Mouse (Mus musculus): ENCODE results near the gene Stxbp1.

Gene Stxbp1

GRCm38 (mm10) chr2:32787176-32787575 lies 59.9 kb downstream of the Stxbp1 start:
- peak in 1 of 2 experiments; percentile 55 for DNase-seq

- peak; percentile 32 to 53 for DNase-seq
Observed at GRCm38 (mm10) chr2:32784048-32784681, 62.9 kb downstream of the Stxbp1 start, which contains the start of gene Cfap157. Cfap157 (minus strand) TSS chr2:32784428.

GRCm38 (mm10) chr2:32781710-32782109 lies 65.3 kb downstream of the Stxbp1 start:
- DNase-seq, result no peak

GRCm38 (mm10) chr2:32779714-32780113 lies 67.3 kb downstream of the Stxbp1 start:
- DNase-seq, result no peak

GRCm38 (mm10) chr2:32779131-32779530 lies 67.9 kb downstream of the Stxbp1 start:
- DNase-seq, result peak; percentile 73 to 74

- DNase-seq, result no peak
Observed at GRCm38 (mm10) chr2:32778081-32778480, 69.0 kb downstream of the Stxbp1 start.

GRCm38 (mm10) chr2:32776192-32776591 lies 70.9 kb downstream of the Stxbp1 start:
- DNase-seq, result peak in 1 of 2 experiments; percentile 46

- DNase-seq, result peak; percentile 99
Observed at GRCm38 (mm10) chr2:32775359-32776074, 71.5 kb downstream of the Stxbp1 start, which contains the start of the genes Ttc16 and Ptrh1. Ttc16 (minus strand) TSS chr2:32775633. Ptrh1 (plus strand) TSS chr2:32775786.

GRCm38 (mm10) chr2:32772626-32773279 lies 74.3 kb downstream of the Stxbp1 start:
- DNase-seq, result no peak

GRCm38 (mm10) chr2:32771886-32772285 lies 75.2 kb downstream of the Stxbp1 start:
- peak; percentile 56 to 72 for DNase-seq

GRCm38 (mm10) chr2:32769327-32770085 lies 77.5 kb downstream of the Stxbp1 start:
- no peak for DNase-seq

GRCm38 (mm10) chr2:32768661-32769285 lies 78.3 kb downstream of the Stxbp1 start:
- peak; percentile 69 to 81 for DNase-seq

- peak; percentile 40 to 63 for DNase-seq
Observed at GRCm38 (mm10) chr2:32767241-32767640, 79.8 kb downstream of the Stxbp1 start.

- no peak for DNase-seq
Observed at GRCm38 (mm10) chr2:32763353-32763752, 83.7 kb downstream of the Stxbp1 start.

- no peak for DNase-seq
Observed at GRCm38 (mm10) chr2:32761859-32762258, 85.2 kb downstream of the Stxbp1 start.

- DNase-seq, result no peak
Observed at GRCm38 (mm10) chr2:32761361-32761760, 85.7 kb downstream of the Stxbp1 start.

- no peak for DNase-seq
Observed at GRCm38 (mm10) chr2:32759001-32759400, 88.0 kb downstream of the Stxbp1 start.

- peak in 1 of 2 experiments; percentile 74 for DNase-seq
Observed at GRCm38 (mm10) chr2:32758503-32758902, 88.5 kb downstream of the Stxbp1 start.

GRCm38 (mm10) chr2:32757056-32757845 lies 89.8 kb downstream of the Stxbp1 start, which contains the start of gene Tor2a:
Tor2a (plus strand) TSS chr2:32757234.
- DNase-seq, result peak; percentile 98 to 99

GRCm38 (mm10) chr2:32756674-32757055 lies 90.4 kb downstream of the Stxbp1 start:
- DNase-seq, result no peak

- DNase-seq, result no peak
Observed at GRCm38 (mm10) chr2:32752181-32752580, 94.9 kb downstream of the Stxbp1 start.

Measured in kidney, postnatal 25 days (tissue).